Comparison of ENCODE assay signal across 17 mouse cellular contexts in the genomic region with DNA sequence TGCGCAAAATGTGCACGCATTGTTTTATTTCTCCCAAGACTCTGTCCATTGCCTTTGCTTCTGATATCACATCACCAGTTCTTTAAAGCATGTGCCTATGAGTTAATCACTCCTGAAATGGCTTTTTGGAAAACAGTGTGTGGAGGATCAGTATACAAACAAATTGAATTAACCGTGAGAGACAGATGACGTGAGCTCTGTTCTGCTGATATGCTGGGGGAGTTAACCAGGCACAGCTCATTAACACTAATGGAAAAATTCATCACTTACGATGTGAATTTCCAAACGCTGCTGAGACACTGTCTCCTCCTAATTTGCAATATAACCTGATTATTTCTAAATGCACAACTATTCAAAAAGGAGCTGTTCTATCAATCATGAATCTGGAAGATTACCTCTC.
DNase-seq lines count a peak whose midpoint lies in the region; ATAC-seq and TF ChIP-seq lines count a peak whose summit lies in the region.
"Had no signal": no experiment of that assay in that cellular context is flagged by ENCODE, and none has a peak within 500 bp of the region (broad histone marks: within the 10 kb centered on the region; RNA-seq: fewer than 3 reads in every experiment).

No protein-coding gene starts in this region.

- H3K27ac ChIP-seq in hindbrain, embryonic 12.5 days: no peak overlapping the region
- H3K27ac ChIP-seq in hindbrain, embryonic 11.5 days (ENCODE audit: low read depth, low read length): no peak overlapping the region
- H3K27ac ChIP-seq in neural tube, embryonic 12.5 days: no peak overlapping the region
- H3K27ac ChIP-seq in hindbrain, embryonic 16.5 days (ENCODE audit: low read depth, low read length): 0 out of 2 replicates have a peak overlapping the region, but pooled peaks have one; percentile 20
- H3K27ac ChIP-seq in neural tube, embryonic 15.5 days (replicated peaks): peak overlapping the region; percentile 10; the same call in 1 of the 2 replicates
- H3K27ac ChIP-seq in left cerebral cortex, adult 2 months: no peak overlapping the region
- H3K27ac ChIP-seq: embryonic facial prominence, embryonic 13.5 days; gastrocnemius, adult 2 months; intestine, embryonic 15.5 days had no signal

- no peak overlapping the region for H3K9ac ChIP-seq in hindbrain, embryonic 12.5 days
- no peak overlapping the region for H3K9ac ChIP-seq in hindbrain, embryonic 11.5 days (ENCODE audit: low read depth, low read length)
- H3K9ac ChIP-seq in neural tube, embryonic 12.5 days: no peak overlapping the region
- H3K9ac ChIP-seq in hindbrain, embryonic 16.5 days (ENCODE audit: low read depth, low read length): no peak overlapping the region
- no peak overlapping the region for H3K9ac ChIP-seq in neural tube, embryonic 15.5 days (replicated peaks)
- H3K9ac ChIP-seq: embryonic facial prominence, embryonic 13.5 days; heart, embryonic 12.5 days; intestine, embryonic 15.5 days had no signal

- ATAC-seq in hindbrain, embryonic 12.5 days (ENCODE audit: low FRiP score): peak; percentile 53
- ATAC-seq in hindbrain, embryonic 11.5 days (ENCODE audit: low FRiP score): no peak
- peak; percentile 37; the same call in 1 of the 2 replicates for ATAC-seq in neural tube, embryonic 12.5 days (ENCODE audit: low FRiP score, low read depth)
- peak; percentile 84 for ATAC-seq in hindbrain, embryonic 16.5 days
- peak; percentile 88 for ATAC-seq in neural tube, embryonic 15.5 days (ENCODE audit: low FRiP score)
- ATAC-seq: intestine, embryonic 15.5 days had no signal

- intact Hi-C loops in left cerebral cortex, adult 2 months (cut with DNase I): no loop called here

- H3K9me3 ChIP-seq in hindbrain, embryonic 12.5 days (replicated peaks): no peaks in the 10 kb centered on the region
- H3K9me3 ChIP-seq in hindbrain, embryonic 11.5 days (ENCODE audit: control insufficient read depth, low read length): no peaks in the 10 kb centered on the region
- no peaks in the 10 kb centered on the region for H3K9me3 ChIP-seq in neural tube, embryonic 12.5 days
- no peaks in the 10 kb centered on the region for H3K9me3 ChIP-seq in hindbrain, embryonic 16.5 days (ENCODE audit: control insufficient read depth, low read length)
- no peaks in the 10 kb centered on the region for H3K9me3 ChIP-seq in neural tube, embryonic 15.5 days (replicated peaks)
- H3K9me3 ChIP-seq: embryonic facial prominence, embryonic 13.5 days; heart, embryonic 12.5 days; intestine, embryonic 15.5 days had no signal

- TF ChIP-seq CTCF in left cerebral cortex, adult 2 months (IDR thresholded peaks at IDR 0.05): no peak

- H3K36me3 ChIP-seq in hindbrain, embryonic 12.5 days: no peaks in the 10 kb centered on the region
- no peaks in the 10 kb centered on the region for H3K36me3 ChIP-seq in hindbrain, embryonic 11.5 days (ENCODE audit: control insufficient read depth, insufficient read depth, low read length)
- no peaks in the 10 kb centered on the region for H3K36me3 ChIP-seq in neural tube, embryonic 12.5 days
- no peaks in the 10 kb centered on the region for H3K36me3 ChIP-seq in hindbrain, embryonic 16.5 days (ENCODE audit: control insufficient read depth, insufficient read depth, low read length)
- no peaks in the 10 kb centered on the region for H3K36me3 ChIP-seq in neural tube, embryonic 15.5 days
- H3K36me3 ChIP-seq: embryonic facial prominence, embryonic 13.5 days; heart, embryonic 12.5 days; intestine, embryonic 15.5 days had no signal

- H3K4me1 ChIP-seq in hindbrain, embryonic 12.5 days: no peaks in the 10 kb centered on the region
- H3K4me1 ChIP-seq in hindbrain, embryonic 11.5 days (replicated peaks; ENCODE audit: control insufficient read depth, insufficient read depth, low read length): no peaks in the 10 kb centered on the region
- no peaks in the 10 kb centered on the region for H3K4me1 ChIP-seq in neural tube, embryonic 12.5 days
- H3K4me1 ChIP-seq in hindbrain, embryonic 16.5 days (ENCODE audit: control insufficient read depth, insufficient read depth, low read depth, low read length): peaks cover 3% of the 10 kb centered on the region
- peaks cover 5% of the 10 kb centered on the region; the same call in 1 of the 2 replicates for H3K4me1 ChIP-seq in neural tube, embryonic 15.5 days
- H3K4me1 ChIP-seq: embryonic facial prominence, embryonic 13.5 days; heart, embryonic 12.5 days; intestine, embryonic 15.5 days had no signal

- no peak overlapping the region for H3K4me3 ChIP-seq in hindbrain, embryonic 12.5 days
- no peak overlapping the region for H3K4me3 ChIP-seq in hindbrain, embryonic 11.5 days (ENCODE audit: low read depth, low read length)
- H3K4me3 ChIP-seq in neural tube, embryonic 12.5 days: no peak overlapping the region
- H3K4me3 ChIP-seq in hindbrain, embryonic 16.5 days (ENCODE audit: low read length): no peak overlapping the region
- no peak overlapping the region for H3K4me3 ChIP-seq in neural tube, embryonic 15.5 days (replicated peaks)
- H3K4me3 ChIP-seq in left cerebral cortex, adult 2 months: no peak overlapping the region
- H3K4me3 ChIP-seq: embryonic facial prominence, embryonic 13.5 days; gastrocnemius, adult 2 months; heart, embryonic 12.5 days; intestine, embryonic 15.5 days had no signal

- no peaks in the 10 kb centered on the region for H3K27me3 ChIP-seq in hindbrain, embryonic 12.5 days
- no peaks in the 10 kb centered on the region for H3K27me3 ChIP-seq in hindbrain, embryonic 11.5 days (ENCODE audit: control insufficient read depth, insufficient read depth, low read length)
- H3K27me3 ChIP-seq in neural tube, embryonic 12.5 days (replicated peaks): no peaks in the 10 kb centered on the region
- no peaks in the 10 kb centered on the region for H3K27me3 ChIP-seq in hindbrain, embryonic 16.5 days (replicated peaks; ENCODE audit: control insufficient read depth, insufficient read depth, low read length)
- H3K27me3 ChIP-seq in neural tube, embryonic 15.5 days (replicated peaks): no peaks in the 10 kb centered on the region
- H3K27me3 ChIP-seq: embryonic facial prominence, embryonic 13.5 days; heart, embryonic 12.5 days; intestine, embryonic 15.5 days had no signal

- no peak for DNase-seq in hindbrain, embryonic 11.5 days (ENCODE audit: low spot score)
- DNase-seq in neural tube, embryonic 10.5 days (ENCODE audit: extremely low spot score, low spot score): no peak
- DNase-seq in left cerebral cortex, adult 2 months (ENCODE audit: extremely low spot score in 1 of 2, low spot score in 2 of 2): no peak
- DNase-seq in thymus, postnatal 36 days: no peak
- DNase-seq: adrenal gland, postnatal 10 days; cerebellum, adult 11-12 months; cerebellum, adult 9-11 months; cerebellum, postnatal 36 days; gastrocnemius, adult 2 months; gastrocnemius, postnatal 25 days had no signal

- H3K4me2 ChIP-seq in hindbrain, embryonic 12.5 days (replicated peaks): no peak overlapping the region
- H3K4me2 ChIP-seq in hindbrain, embryonic 11.5 days (replicated peaks; ENCODE audit: low read depth, low read length): no peak overlapping the region
- H3K4me2 ChIP-seq in neural tube, embryonic 12.5 days (replicated peaks): no peak overlapping the region
- H3K4me2 ChIP-seq in hindbrain, embryonic 16.5 days (ENCODE audit: low read length): no peak overlapping the region
- no peak overlapping the region for H3K4me2 ChIP-seq in neural tube, embryonic 15.5 days
- H3K4me2 ChIP-seq: embryonic facial prominence, embryonic 13.5 days; heart, embryonic 12.5 days; intestine, embryonic 15.5 days had no signal

- 68% methylated on average over 6 of the region's 6 CpGs for WGBS in hindbrain, embryonic 12.5 days
- WGBS in hindbrain, embryonic 11.5 days: 75% methylated on average over 6 of the region's 6 CpGs
- 76% methylated on average over 6 of the region's 6 CpGs for WGBS in neural tube, embryonic 12.5 days
- WGBS in hindbrain, embryonic 16.5 days: 54% methylated on average over 6 of the region's 6 CpGs
- 34% methylated on average over 6 of the region's 6 CpGs for WGBS in neural tube, embryonic 15.5 days

Comparison
In these comparisons a context has a peak if more than half of its experiments do, and no peak if none do; other contexts are left out.
1. H3K27ac ChIP-seq: peak in hindbrain, embryonic 16.5 days (single experiment) and neural tube, embryonic 15.5 days (single experiment); none in hindbrain, embryonic 12.5 days (single experiment), hindbrain, embryonic 11.5 days (single experiment), neural tube, embryonic 12.5 days (single experiment) and left cerebral cortex, adult 2 months (single experiment).